Mouse (Mus musculus) liver, embryonic 14 days (tissue): ENCODE results near the gene Galp. TPM values are rescaled to one million over a fixed set of nuclear protein-coding genes. Genes with fewer than 3 reads are reported as not detected.

Experiments used
- polyA plus RNA-seq: library from polyadenylated mRNA; depleted of rRNA; stranded (reverse); fragments of >200 nt; gene quantifications from 2 replicates; pipeline ENCODE4 v1.2.3, GENCODE M21; 2012; rRNA removed

Gene Galp
- not detected in 2 replicates for polyA plus RNA-seq

DNA sequence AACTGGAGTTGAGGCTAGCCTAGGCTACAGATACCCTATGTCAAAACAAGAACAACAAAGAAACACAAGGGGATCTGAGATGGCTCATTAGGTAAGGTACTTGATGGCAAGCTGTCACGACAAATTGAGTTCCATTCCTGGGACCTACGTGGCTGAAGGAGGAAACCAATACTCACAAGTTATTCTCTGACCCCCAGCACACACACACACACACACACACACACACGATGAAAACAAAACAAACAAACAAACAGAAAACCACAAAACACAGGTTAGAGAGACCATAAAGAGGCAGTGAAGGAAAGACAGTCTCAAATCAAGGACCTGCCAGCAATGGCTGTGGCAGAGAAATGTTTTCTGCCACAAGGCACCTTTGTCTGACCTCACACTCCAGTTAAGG is at the start of gene Galp:
Gene Galp (plus strand): TSS at position 301 of the 400 bp plus-strand sequence.

DNA sequence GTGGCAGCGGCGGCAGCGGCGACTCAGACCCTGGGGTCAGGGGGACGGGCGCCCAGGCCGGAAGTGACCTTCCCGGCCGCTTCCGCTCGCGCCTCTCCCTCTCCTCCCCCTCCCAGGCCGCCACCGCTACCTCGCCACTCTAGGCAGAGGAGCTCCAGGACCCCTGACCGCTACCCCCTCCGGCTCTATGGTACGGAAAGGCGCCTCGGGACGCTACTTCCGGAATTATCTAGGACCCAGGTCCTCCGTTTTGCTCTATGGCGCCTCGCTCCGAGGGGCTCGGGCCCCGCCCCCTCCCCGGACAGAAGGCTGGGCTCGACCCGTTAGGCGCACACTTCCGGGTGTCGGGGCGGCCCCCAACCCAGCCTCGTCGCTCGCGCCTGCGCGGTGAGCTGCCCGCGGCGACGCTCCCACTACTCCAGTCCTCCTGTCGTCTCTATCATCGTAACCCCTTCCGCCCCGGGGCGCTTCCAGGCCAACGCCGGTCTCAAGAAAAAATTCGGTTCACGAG is 40.9 kb upstream of the Galp start, which contains the start of gene Zfp787:
Gene Zfp787 (minus strand): TSS at position 97 of the 511 bp plus-strand sequence.

DNA sequence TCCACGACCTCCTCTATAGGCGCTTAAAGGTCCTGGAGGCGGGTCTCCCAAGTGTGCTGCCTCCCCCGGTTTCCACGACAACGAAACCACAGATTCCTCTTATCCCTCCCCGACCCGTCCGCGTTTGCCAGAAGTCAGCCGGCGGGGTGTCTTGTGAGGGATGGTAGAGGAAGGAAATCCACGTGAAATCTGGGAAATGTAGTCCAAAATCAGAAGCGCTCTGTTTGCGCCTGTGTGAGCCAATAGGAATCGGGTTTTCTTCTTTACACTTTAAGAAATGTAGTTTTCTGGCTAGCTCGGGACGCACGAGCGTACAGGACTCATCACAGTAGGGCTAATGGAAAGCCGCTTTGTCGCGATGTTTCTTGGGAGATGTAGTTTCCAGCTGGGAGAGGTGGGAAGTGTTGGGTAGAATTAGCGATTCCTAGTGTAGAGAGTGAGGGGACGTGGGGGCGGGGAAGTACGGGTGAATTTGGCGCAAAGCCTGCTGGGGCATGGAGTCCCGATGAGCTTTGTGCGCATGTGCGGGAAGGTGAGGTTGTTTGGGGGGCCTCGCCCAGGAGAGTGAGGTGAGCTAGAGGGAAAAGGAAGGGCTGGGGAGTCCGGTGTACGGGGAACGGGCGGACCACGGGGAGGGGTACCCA is 24.8 kb upstream of the Galp start, which contains the start of gene Zfp444:
Gene Zfp444 (plus strand): TSS at position 221 of the 644 bp plus-strand sequence.

DNA sequence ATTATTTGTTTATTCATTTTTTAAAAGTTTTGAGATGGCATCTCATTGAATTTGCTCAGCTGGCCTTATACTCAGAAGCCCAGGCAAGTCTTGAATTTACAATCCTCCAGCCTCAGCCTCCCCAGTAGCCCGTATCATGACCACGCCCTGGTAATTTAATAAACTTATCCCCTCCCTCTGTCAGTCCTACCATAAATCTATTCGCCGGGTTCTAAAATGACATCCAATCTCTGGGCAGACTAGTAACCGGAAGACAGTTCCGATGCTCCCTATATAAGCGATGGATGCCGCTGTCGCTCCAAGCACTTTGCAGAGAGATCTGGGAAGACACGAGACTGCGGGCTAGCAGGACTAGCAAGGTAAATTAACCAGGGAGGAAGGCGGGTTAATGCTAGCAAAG is 25.1 kb downstream of the Galp start, which contains the start of gene Zscan5b:
Gene Zscan5b (plus strand): TSS at position 301 of the 400 bp plus-strand sequence.

DNA sequence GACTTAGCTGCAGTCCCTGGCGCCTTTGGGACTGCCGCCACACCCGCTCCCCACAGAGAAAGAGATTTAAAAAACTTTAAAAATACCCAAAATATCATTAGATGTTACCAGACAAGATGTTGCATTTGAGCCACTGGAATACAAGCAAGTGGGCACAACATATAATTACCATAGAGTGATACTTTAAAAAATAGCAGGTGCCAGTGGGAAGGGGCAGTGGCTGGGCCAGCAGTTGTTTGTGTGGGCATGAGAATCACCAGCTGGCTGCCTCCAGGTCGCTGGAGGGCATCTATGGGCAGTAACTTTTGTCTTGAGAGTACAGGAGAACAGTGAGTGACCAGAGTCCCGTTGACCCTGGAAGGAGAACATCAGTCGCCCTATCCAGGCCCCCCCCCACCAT is 55.5 kb downstream of the Galp start, which contains the start of gene Epp13:
Gene Epp13 (plus strand): TSS at position 301 of the 400 bp plus-strand sequence.

Other genes starting within 250 kb of the Galp start
- gene Vmn1r65, start 186.1 kb upstream of the Galp start, polyA plus RNA-seq = not detected in 2 replicates
- gene Nlrp4c, start 151.9 kb upstream of the Galp start, polyA plus RNA-seq = not detected in 2 replicates
- gene Zfp787, start 41.1 kb upstream of the Galp start, polyA plus RNA-seq = 11.7 and 12.9 TPM in 2 replicates
- 9.4 and 10.4 TPM in 2 replicates for gene Zfp444, start 24.9 kb upstream of the Galp start, polyA plus RNA-seq
- gene Zscan5b, start 25.2 kb downstream of the Galp start, polyA plus RNA-seq = not detected in 2 replicates
- not detected in 2 replicates for gene Epp13, start 55.6 kb downstream of the Galp start, polyA plus RNA-seq
- 2.5 and 2.8 TPM in 2 replicates for gene Zfp667, start 89.5 kb downstream of the Galp start, polyA plus RNA-seq
- gene Zfp583, start 134.2 kb downstream of the Galp start, polyA plus RNA-seq = 0.62 and 0.70 TPM in 2 replicates
- 0.17 and 0.20 TPM in 2 replicates for gene Gm3854, start 146.7 kb downstream of the Galp start, polyA plus RNA-seq
- gene Zfp78, start 166.2 kb downstream of the Galp start, polyA plus RNA-seq = 0.52 and 0.76 TPM in 2 replicates
- 0.78 and 1.0 TPM in 2 replicates for gene Zfp28, start 186.2 kb downstream of the Galp start, polyA plus RNA-seq
- gene Smim17, start 201.6 kb downstream of the Galp start, polyA plus RNA-seq = 0.11 TPM in 1 of 2 replicates, not detected in the other
- gene Gm20715, start 213.2 kb downstream of the Galp start, polyA plus RNA-seq = 0.01 TPM in 1 of 2 replicates, not detected in the other
- not detected in 2 replicates for gene Olfr1344, start 241.6 kb downstream of the Galp start, polyA plus RNA-seq